Mouse (Mus musculus) CH12.LX (cell line): Measurements from ENCODE around the gene Ankfn1.

Experiments used
- CHD1 ChIP-seq: IDR thresholded peaks from 2 replicates; pipeline ENCODE4 v1.6.1; 2012; ENCODE audit warnings: low read depth, low read length, improper control_type of control experiment, inconsistent platforms
- UBTF ChIP-seq: IDR thresholded peaks from 2 replicates; pipeline ENCODE4 v1.6.1; 2012; ENCODE audit warnings: low read depth, mild to moderate bottlenecking, inconsistent platforms, low read length, improper control_type of control experiment, moderate library complexity

DNA sequence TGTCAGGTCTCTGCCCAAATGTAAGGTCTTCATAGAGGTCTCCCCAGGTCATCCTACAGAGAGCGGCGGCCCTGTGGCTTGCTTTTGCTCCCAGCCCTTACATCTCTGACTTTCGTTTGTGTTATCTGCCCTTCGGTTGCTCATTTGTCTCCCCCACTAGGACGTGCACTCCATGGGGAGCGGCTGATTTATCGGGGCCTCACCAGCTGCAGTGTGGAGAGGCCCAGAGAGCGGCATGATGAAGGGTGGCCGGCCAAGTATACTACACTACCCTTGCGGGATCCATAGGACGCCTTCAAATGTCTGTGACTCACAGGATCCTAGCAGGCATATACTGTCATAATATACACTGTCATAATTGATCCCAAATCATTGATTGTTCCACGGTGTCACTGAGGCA, 358.8 kb downstream of the Ankfn1 start:
- TF ChIP-seq CHD1 (no peak), UBTF (no peak)
